Mouse (Mus musculus): ENCODE results near the gene Kcnip1.

Gene Kcnip1

DNA sequence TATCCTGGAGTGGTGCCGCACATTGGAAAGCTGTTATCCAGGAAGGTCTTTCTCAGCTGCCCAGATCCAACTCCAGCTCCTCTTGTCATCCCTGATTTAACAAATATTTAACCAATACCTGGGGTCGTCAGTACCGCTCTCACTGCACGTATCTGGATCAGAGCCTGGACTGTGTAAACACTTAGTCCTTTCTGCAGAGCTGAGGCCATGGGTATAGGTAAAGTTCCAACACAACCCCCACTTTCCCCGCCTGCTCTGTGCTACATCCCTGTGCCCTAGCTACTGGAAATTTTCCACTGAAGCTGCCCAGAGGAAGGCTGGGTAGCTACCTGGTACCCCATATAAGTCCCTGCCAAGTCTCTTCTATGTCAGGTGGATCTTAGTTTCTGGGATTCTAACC, 3.0 kb downstream of the Kcnip1 start:
- no peak for DNase-seq (ENCODE audit: low read depth in 1 of 2, low spot score in 2 of 2)

DNA sequence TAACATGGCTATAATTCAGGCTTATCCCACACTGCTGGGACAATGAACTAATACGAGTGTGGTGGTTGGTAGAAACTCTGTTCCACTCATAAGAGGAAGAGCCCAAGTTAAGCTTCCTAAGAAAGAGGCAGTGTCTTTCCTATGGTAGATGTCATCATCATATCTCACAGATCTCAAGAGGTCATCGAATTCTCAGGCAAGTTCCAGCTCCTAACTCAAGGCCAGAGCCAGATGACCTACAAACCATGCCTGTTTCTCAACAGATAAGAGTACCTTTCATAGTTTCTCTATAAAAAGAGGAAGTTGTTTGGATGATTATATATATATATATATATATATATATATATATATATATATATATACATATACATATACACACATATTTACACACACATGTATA, 6.4 kb downstream of the Kcnip1 start:
- no peak for DNase-seq (ENCODE audit: low read depth in 1 of 2, low spot score in 2 of 2)

DNA sequence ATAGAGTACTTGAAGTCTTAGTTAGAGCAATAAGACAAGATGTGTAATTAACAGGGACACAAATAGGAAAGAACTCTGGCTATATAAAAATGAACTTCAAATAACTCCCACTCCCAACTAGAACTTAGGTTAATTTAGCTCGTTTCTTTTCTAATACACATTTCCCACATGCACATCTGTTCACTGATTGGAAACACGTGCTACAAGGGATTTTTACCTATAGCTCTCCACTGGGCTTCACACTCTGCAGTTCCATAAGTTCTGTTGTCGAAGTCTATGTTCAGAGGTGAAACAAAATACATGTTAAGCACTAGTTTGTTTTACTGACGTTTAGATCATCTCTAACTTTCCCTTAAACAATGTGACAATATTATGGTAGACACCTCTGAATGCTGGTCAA, 12.8 kb downstream of the Kcnip1 start:
- DNase-seq (ENCODE audit: low read depth in 1 of 2, low spot score in 2 of 2), result no peak

DNA sequence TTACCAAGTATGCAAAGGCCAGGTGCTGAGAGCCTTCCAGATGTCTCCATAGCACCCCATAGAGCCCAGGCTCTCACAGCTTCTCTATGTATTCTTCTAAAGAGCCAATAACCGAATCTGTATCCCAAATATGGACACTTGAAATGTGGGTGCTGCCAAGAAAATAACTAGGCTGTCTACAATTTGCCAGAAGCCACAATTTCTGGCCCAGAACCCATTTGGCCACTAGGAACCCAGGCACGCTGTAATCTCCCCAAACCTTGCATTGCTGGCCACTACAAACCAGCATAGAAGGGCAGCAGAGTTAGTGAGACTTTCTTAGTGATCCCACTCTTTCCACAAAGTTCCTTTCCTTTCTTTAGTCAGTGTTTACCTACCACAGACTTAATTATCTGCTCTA, 17.8 kb downstream of the Kcnip1 start:
- no peak for DNase-seq (ENCODE audit: low read depth in 1 of 2, low spot score in 2 of 2)

DNA sequence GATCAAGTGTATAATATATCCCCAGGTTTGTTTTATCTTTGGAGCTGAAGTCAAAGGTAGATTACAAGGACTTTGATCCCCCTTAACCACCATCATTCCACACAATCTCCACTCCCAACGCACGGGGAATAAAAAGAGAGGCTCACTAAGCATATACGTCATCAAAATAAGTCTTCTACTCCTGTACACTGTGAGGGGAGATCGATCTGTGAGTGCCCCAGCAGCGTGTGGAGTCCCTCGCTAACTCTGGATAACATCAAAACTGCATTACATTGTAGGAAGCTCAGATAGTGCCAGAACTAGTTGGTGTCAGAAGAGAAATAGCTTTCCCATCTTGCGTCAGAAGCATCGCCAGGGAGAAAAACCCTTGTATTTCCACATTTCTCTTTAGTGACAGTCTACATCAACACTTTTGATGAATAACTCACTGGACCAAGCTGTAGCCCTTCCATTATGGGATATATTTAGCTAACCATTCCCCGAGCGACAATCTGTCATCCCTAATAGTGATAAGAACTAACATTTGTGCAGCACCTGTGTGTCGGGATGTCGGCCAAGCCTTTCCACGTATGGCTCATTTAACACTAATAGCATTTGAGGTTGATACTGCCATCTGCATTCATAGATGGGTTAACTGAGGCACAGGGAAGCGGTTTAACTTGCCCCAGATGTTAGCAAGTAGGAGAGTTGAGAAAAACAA, 18.5 kb downstream of the Kcnip1 start:
- no peak for DNase-seq (ENCODE audit: low read depth in 1 of 2, low spot score in 2 of 2)

DNA sequence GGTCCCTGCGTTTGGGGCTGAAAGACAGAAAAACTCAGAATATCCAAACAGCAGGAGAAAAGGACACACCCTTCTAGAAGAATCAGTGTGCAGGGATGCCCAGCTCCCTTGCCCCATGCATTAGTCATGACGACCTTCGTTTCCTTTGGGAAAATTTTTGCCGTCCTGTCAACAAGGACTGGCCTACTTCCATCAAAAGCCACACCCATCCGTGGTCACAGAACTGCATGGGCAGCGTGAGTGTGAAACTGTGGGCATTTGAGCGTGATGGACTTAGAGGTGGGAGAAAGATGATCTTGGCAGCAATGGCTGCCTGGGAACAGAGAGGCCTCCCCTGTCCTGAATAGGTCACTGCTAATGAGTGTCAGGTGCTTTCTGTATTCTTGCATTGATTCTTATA, 20.8 kb downstream of the Kcnip1 start:
- DNase-seq (ENCODE audit: low read depth in 1 of 2, low spot score in 2 of 2), result no peak

DNA sequence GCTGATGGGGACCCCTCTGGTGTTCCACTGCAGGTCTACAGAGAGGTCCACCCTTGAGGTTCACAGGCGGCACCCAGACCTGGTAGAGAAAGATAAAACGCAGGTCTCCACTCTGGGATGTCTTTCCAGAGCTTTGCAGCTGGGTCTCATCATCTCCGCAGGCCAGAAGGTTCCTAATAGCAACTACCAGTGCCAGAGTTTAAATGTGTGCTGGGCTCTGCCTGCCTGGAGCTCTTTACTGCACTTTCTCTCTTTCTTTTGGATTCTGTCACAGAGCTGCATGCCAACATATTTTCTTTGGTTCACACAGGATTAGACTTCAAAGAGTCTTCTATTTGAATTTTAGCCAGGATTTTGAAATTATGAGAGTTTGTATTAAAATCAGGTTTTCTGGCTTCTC, 23.8 kb downstream of the Kcnip1 start:
- no peak for DNase-seq (ENCODE audit: low read depth in 1 of 2, low spot score in 2 of 2)

DNA sequence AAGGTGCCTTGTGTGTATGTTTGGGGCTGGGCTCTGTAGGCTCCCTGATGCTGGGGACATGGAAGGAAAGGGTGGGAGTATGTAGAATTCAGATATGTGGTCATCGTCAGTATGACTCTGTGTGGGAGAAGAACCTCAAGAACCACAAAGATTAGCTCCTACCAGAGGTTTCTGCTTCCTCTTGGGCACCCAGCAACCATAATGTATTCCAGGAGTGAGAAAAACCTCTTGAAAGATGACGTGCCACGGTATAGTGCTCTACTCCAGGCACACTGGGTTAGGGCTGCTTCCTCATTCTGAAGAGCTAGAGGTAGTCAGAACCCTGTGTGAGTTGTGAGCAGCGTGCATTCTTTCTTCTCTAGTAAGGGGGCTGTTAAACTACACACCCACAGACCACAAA, 25.2 kb downstream of the Kcnip1 start:
- no peak for DNase-seq (ENCODE audit: low read depth in 1 of 2, low spot score in 2 of 2)

DNA sequence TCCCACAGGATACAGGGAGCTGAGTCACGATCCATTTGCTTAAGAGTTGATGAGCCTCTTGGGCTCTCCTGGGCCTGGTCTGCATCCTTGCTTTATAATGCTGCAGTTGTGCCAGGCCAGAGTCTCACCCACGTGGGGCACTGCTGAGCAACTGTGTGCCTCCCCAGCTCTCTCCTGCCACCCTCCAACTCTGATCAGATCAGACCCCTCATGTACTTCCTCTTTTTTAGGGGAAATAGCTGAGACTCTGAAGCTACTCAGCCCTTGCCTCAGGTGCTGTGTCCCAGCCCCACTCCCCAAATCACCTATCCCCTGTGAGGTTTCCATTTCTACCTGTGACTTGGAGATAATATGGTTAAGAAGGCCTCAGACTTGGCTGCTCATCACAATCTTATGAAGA, 27.6 kb downstream of the Kcnip1 start:
- no peak for DNase-seq (ENCODE audit: low read depth in 1 of 2, low spot score in 2 of 2)

DNA sequence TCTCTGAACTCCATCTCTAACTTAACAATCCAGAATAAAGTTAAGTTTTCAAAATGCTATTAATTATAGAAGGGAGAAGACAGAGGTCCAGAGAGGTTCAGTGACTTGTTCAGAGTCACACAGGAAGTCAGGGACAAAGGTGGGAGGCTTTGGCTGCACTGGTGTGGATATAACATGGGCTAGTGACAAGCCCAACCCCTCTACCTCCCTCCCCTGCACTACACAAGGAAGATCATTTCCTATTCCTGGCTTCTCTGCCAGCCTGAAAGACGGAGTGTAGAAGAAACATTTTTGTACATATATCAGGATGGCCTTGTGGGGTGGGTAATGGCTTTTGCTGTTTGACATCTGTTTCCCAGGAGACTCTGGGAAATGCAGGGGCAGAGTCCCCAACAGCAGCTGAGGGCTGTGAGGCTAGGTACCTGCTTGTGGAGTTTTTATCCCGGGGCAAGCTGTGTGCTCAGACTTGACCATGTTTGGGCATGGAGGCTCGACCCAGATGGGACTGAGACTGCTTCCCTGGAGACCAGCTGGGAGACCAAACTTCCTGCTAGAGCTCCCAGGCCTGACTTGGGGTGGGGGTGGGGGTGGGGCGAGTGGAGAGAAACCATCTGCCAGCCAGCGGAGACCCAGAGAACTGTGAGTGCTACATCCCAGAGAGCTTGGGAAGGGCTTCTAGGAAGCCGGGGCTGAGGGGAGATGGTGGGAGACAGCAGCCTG, 30.1 kb downstream of the Kcnip1 start, which contains the start of gene Kcnmb1:
Kcnmb1 (plus strand) TSS at position 326 of the 720 bp plus-strand sequence.
- DNase-seq (ENCODE audit: low read depth in 1 of 2, low spot score in 2 of 2), result no peak

DNA sequence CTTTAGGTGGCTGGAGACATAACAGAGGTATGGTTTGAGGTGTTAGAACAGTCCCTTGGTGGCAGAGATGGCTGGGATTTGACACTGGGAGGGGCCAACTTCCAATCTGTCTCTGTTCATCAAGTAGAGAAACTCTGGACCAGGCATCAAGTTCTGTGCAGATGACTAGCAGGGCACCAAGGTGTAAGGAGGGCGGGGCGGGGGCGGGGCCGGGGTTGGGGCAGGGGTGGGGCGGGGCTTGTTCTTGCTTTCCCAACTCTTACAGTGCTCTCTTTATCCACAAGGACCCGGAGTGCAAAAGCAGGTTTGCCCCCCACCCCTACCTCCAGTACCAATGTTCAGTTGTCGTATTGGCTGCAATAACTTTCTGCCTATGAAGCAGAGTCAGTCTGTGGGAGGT, 30.8 kb downstream of the Kcnip1 start:
- DNase-seq (ENCODE audit: low read depth in 1 of 2, low spot score in 2 of 2), result no peak

DNA sequence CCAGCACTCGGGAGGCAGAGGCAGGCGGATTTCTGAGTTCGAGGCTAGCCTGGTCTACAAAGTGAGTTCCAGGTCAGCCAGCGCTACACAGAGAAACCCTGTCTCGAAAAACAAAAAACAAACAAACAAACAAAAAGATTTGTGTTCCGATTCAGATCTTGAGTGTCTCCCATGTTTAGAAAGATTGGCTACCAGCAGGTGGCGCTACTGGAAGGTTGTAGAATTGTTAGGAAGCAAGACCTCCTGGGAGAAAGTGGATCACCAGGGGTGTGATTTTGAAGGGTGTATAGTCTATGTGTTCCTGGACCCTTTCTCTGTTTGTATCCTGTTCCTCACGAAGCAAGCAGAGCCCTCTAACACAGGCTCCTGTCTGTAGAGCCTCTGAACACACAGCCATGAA, 34.2 kb downstream of the Kcnip1 start:
- peak in 1 of 2 experiments; percentile 30 for DNase-seq (ENCODE audit: low read depth in 1 of 2, low spot score in 2 of 2)

DNA sequence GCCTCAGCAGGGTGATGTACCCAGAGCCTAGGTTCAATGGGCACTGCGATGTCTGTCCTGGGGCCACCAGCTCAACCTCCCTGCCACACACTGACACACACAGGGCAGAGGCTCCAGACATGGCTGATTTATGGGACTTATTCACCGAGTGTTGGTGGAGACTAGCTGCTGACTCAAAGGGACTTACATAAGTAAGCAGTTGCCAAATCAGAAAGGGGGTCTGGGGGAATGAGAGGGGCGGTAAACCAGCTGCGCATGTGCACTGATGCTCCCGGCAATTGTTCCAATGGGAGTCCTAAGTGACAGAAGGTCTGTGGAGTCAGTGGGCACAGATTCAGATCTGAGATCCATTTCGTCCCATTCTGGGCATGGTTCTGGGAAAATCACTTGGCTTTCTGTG, 35.4 kb downstream of the Kcnip1 start:
- DNase-seq (ENCODE audit: low read depth in 1 of 2, low spot score in 2 of 2), result no peak

DNA sequence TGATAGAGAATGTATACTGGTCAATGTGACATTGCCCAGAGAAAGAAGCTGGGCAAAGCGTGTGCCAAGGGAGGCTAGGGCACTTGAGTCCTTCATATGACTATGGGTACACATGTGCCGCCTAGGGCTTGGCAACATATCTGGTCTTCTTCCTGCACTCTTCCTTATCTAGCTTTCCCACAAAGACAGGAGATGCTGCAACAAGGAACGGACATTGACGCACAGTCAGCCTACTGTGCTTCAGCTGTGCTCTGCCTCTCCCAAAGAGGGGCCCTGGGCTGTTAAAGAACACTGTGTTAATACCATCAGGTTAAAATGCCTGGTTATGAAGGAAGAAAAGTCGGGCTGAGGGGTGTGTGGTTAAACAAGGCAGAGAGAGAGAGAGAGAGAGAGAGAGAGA, 36.3 kb downstream of the Kcnip1 start:
- DNase-seq (ENCODE audit: low read depth in 1 of 2, low spot score in 2 of 2), result no peak

DNA sequence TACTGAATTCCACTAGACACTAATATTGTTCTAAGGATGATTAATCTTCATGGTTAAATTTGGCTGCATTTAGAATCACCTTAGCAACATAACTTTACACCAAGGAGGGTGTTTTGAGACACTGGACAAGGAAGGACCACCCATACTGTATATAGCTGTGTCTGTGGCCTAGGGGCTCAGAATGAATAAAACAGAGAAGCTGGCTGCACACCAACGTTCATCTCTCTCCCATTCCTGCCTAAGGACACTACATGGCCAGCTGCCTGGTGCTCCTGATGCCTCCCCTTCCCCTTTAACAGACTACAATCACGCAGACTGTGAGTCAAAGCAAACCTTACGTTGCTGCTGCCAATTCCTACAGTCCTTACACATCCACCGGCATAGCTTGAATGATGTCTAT, 37.0 kb downstream of the Kcnip1 start:
- no peak for DNase-seq (ENCODE audit: low read depth in 1 of 2, low spot score in 2 of 2)

DNA sequence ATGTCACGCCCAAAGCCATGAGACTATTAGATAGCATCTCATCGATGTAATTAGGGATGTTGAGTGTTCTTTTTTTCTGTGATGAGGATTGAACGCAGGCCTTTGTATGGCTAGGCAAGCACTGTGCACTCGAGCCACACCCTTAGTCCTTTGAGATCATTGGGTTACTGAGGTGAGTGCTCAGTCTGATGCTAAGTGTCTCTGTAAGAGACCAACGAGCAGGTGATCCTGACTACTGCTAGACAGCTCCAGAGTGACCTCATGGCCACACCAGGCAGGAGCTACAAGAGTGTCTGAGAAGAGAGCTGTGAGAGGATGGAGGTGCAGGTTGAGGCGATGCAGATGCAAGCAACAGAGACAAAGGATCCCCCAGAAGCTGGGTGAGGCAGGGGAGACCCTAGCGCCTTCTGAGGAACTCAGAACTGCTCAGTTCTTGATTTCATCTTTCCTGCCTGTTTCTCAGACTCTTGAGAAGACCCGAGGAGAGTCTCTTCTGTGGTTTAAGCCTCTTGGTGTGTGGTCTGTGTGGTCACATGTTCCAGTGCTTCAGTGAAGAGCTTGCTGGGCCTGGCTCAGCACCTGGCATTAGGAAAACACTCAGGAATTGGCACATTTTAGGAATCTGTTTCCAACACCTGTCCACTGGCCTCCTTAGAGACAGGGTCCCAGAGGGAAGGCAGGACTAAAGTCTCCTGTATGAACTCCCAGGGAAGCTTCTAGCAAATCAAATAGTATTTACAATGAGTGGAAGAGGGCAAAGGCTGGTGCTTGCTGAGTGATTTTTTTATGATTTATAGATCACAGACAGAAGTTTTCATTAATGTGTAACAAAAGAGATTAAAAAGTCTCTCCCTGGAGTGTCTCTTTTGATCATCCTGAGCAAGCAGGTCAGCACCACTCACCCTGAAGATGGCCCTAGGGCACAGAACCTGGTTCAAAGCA, 41.0 kb downstream of the Kcnip1 start:
- no peak for DNase-seq (ENCODE audit: low read depth in 1 of 2, low spot score in 2 of 2)

DNA sequence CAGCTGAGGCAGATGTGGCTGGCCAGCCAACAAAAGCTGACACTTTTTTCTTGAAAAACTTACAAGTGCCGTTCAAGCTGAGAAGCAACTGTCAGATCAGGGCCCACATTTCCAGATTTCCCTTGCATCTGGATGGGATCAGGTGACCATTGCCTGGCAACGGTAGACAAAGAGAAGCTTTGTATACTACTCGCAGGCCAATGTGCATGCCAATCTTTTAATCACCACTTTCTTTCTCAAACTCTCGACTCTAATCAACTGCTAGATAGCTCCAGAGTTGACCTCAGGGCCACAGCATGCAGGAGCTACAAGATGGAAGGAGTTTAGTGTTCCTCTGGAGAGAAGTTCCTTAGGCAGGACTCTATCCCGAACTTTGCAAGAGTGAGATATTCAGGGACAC, 41.8 kb downstream of the Kcnip1 start:
- no peak for DNase-seq (ENCODE audit: low read depth in 1 of 2, low spot score in 2 of 2)

DNA sequence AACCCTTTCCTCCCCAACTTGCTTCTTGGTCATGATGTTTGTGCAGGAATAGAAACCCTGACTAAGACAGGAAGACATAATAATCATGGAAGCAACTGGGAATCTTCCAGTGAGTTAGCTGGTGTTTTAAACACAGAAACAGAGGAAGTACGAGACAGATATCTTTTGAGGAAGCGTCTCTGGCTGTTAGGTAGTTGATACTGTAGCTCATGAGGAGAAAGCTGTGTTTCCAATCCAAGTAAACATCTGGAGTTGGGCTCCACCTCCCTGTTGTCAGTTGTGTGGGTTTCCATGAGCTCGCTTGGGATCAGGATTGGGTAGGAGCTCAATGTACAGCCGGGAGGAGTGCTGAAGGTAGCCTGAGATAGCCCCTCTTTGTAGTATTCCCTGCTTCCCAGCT, 46.5 kb downstream of the Kcnip1 start:
- no peak for DNase-seq (ENCODE audit: low read depth in 1 of 2, low spot score in 2 of 2)

DNA sequence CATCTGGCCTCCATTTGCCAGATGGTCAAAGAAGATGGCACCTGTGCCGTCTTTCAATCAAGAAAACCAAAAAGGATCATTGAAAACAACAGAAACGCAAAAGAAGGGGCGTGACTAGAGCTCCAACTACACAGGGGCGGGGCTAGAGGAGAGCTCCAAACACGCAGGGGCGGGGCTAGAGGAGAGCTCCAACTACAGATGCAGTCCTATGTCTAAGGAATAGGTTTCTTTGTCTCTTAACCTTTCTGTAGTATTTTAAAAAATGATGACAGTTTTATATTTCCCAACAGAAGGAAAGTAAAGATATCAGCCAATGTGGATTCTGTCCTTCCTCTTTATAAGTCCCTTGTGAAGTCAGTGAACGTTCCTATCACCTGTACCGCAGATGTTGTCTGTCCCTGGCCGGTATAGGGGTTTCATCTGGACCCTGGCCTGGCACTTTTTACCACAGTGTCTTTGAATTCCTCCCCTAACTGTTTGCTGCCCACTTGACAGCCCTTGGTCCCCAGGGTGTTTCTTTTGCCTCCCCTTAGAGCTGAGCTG, 48.1 kb downstream of the Kcnip1 start:
- DNase-seq (ENCODE audit: low read depth in 1 of 2, low spot score in 2 of 2), result no peak

DNA sequence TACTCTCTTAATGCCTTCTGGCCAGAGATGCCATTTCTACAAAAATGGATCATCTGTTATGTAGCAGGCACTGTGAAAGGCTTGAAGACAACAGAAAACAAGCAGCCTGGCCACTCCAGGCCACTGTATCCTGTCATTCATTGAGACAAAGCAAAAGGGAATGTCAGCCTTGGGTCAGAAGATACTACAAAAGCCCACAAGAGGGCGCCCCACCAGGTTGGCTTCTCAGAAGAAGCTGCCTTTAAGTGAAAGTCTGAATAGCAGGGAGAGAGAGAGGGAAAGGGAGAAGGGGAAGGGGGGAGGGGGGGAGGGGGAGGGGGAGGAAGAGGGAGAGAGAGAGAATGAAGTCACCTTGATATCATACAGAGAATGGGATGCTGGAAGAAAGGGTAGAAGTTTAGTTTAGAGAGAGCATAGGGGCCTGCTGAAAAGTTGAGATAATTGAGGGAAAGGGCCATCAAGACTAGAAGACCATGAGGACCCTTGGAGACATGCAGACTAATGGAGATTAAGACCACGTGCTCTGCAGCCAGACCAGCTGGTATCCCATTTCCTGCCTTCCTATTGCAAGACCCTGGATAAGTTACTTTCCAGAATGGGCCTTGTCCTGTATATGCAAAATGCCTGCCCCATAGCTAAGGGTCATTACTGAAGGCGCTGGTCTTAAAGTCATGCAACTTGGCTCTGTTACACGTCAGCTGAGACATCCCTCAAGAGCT, 48.7 kb downstream of the Kcnip1 start:
- DNase-seq (ENCODE audit: low read depth in 1 of 2, low spot score in 2 of 2), result no peak

DNA sequence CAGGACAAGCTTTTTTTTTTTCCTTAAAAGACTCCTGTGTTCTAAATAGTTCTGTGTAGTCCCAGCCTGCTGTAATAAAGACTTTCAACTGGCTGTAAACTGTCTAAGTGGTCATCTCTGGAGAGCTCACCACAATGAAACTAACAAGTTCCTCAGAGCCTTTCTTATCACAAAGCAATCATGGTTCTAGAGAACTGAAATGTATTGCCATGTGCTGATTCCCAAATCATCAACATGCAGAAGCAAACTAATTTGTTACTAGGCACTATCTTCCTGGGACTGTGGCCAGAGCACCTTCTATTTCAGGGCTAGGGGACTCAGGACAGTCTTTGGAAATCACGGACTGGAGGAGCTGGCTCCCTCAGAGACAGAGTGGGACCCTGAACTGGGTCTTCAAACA, 49.4 kb downstream of the Kcnip1 start:
- DNase-seq (ENCODE audit: low read depth in 1 of 2, low spot score in 2 of 2), result no peak

All from monocyte, adult 2 months (primary cell).